In the genomic region with DNA sequence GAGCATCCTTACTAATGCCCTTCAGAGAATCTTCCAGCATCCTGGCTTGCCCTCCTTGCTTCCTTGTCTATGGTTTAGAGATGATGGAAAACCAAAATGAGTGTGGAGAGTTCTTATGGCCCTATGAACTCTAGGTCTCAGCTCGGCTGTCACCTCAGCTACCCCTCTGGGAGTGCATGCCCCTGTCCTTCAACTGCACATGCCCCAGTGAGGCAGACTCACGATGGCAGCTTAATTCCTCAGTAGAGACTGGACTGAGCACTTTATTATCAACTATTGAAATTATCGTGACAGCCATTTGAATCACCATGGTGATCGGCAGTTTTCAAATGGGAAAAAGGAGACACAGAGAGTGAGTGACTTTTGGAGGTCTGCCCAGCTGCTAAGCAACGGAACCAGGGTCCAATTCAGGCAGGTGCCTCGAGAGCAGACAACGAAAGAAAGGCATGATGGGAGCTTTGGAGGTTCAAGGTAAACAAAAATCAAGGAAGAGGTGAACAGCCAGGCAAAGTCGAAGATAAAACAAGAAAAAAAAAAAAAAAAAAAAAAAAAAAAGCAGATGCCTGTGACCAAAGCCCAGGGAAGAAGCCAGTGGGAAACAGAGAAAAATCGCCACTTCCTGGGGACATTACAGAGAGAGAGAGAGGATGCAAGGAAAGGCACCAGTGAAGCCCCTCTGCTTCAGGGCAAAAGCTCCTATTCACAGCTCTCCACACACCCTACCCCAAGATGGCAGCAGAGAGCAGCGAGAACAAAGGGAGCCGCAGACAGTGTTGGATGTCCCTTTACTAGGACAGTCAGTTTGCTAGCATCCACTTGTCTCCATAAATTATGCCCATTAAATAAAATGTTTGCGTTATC, we compare ENCODE assay signal across 8 mouse cellular contexts.
DNase-seq lines count a peak whose midpoint lies in the region; ATAC-seq and TF ChIP-seq lines count a peak whose summit lies in the region.

No protein-coding gene starts in this region.

- intact Hi-C loops in heart, adult 2 months (cut with DNase I), result loop anchor here (5.0 kb wide), 1 partner anchor 122 kb away; no protein-coding TSS in a partner anchor

- H3K4me1 ChIP-seq in heart, adult 2 months (ENCODE audit: control insufficient read depth, insufficient read depth, low read length), result no peaks in the 10 kb centered on the region
- H3K4me1 ChIP-seq in heart, embryonic 11.5 days (ENCODE audit: control insufficient read depth, insufficient read depth, low read length), result no peaks in the 10 kb centered on the region
- H3K4me1 ChIP-seq in midbrain, embryonic 11.5 days (ENCODE audit: control insufficient read depth, insufficient read depth, low read length), result no peaks in the 10 kb centered on the region; the same call in 1 of the 2 replicates

- H3K9ac ChIP-seq in heart, adult 2 months (ENCODE audit: low read depth, low read length), result no peak overlapping the region
- no peak overlapping the region for H3K9ac ChIP-seq in heart, embryonic 11.5 days (ENCODE audit: low read depth, low read length)
- H3K9ac ChIP-seq in midbrain, embryonic 11.5 days (ENCODE audit: low read length), result no peak overlapping the region

- no peak overlapping the region for H3K4me2 ChIP-seq in heart, embryonic 11.5 days
- no peak overlapping the region for H3K4me2 ChIP-seq in midbrain, embryonic 11.5 days

- DNase-seq in heart, adult 2 months, result peak; percentile 11 to 37
- peak; percentile 51 to 52 for DNase-seq in adrenal gland, adult 18-20 months (ENCODE audit: low spot score in 2 of 2)
- DNase-seq in embryo, embryonic 11.5 days (ENCODE audit: low read depth, low spot score), result peak; percentile 19
- DNase-seq in heart, postnatal 4 days, result peak; percentile 64
- DNase-seq in layer of hippocampus, postnatal 14 days (ENCODE audit: low spot score in 2 of 2), result peak; percentile 69 to 81
- peak; percentile 94 for DNase-seq in midbrain, embryonic 11.5 days (ENCODE audit: low spot score, missing footprints)
- peak; percentile 18 to 70 for DNase-seq in spleen, postnatal 4 days (ENCODE audit: low spot score in 2 of 2)

- no peak overlapping the region for H3K4me3 ChIP-seq in heart, adult 2 months
- H3K4me3 ChIP-seq in heart, embryonic 11.5 days (ENCODE audit: low read depth, low read length), result no peak overlapping the region
- no peak overlapping the region for H3K4me3 ChIP-seq in midbrain, embryonic 11.5 days (ENCODE audit: low read depth, low read length)

- no peak for ATAC-seq in heart, embryonic 11.5 days (replicated peaks; ENCODE audit: insufficient number of reproducible peaks, low FRiP score, low TSS enrichment)
- ATAC-seq in midbrain, embryonic 11.5 days (ENCODE audit: low FRiP score), result peak; percentile 44; the same call in 1 of the 2 replicates

- peak; percentile 76 for TF ChIP-seq CTCF in heart, adult 2 months (IDR thresholded peaks at IDR 0.05)

- H3K79me2 ChIP-seq in heart, adult 2 months (replicated peaks; ENCODE audit: control insufficient read depth, insufficient read depth, low read length), result no peaks in the 10 kb centered on the region

- TF ChIP-seq EP300 in heart, adult 2 months (IDR thresholded peaks at IDR 0.05; ENCODE audit: insufficient read depth, low read depth, low read length), result no peak

- H3K27ac ChIP-seq in heart, adult 2 months, result no peak overlapping the region
- no peak overlapping the region for H3K27ac ChIP-seq in heart, embryonic 11.5 days (ENCODE audit: low read depth, low read length)
- no peak overlapping the region for H3K27ac ChIP-seq in midbrain, embryonic 11.5 days (ENCODE audit: low read depth, low read length)

- WGBS in heart, adult 2 months, result 44% methylated on average over 12 of the region's 12 CpGs
- WGBS in heart, embryonic 11.5 days (ENCODE audit: insufficient replicate concordance), result 51% methylated on average over 12 of the region's 12 CpGs
- WGBS in midbrain, embryonic 11.5 days, result 39% methylated on average over 12 of the region's 12 CpGs

- no peaks in the 10 kb centered on the region for H3K9me3 ChIP-seq in heart, embryonic 11.5 days (replicated peaks; ENCODE audit: control insufficient read depth, low read length)
- no peaks in the 10 kb centered on the region for H3K9me3 ChIP-seq in midbrain, embryonic 11.5 days (ENCODE audit: control insufficient read depth, low read length)

- no peaks in the 10 kb centered on the region for H3K36me3 ChIP-seq in heart, adult 2 months (ENCODE audit: control insufficient read depth, insufficient read depth, low read length)
- H3K36me3 ChIP-seq in heart, embryonic 11.5 days (ENCODE audit: control insufficient read depth, insufficient read depth, low read length), result no peaks in the 10 kb centered on the region
- H3K36me3 ChIP-seq in midbrain, embryonic 11.5 days (ENCODE audit: control insufficient read depth, insufficient read depth, low read length), result no peaks in the 10 kb centered on the region

- no peak for TF ChIP-seq POLR2A in heart, adult 2 months (IDR thresholded peaks at IDR 0.05; ENCODE audit: insufficient read depth, low read depth, low read length)

- no peaks in the 10 kb centered on the region for H3K27me3 ChIP-seq in heart, adult 2 months (ENCODE audit: control insufficient read depth, insufficient read depth, low read length)
- no peaks in the 10 kb centered on the region for H3K27me3 ChIP-seq in heart, embryonic 11.5 days (ENCODE audit: control insufficient read depth, insufficient read depth, low read length)
- H3K27me3 ChIP-seq in midbrain, embryonic 11.5 days (ENCODE audit: control insufficient read depth, insufficient read depth, low read length), result no peaks in the 10 kb centered on the region

Comparison
In these comparisons a context has a peak if more than half of its experiments do, and no peak if none do; other contexts are left out.
1. DNase-seq: peak in every context shown above with its lines; median percentile 94 in midbrain, embryonic 11.5 days; 75 in layer of hippocampus, postnatal 14 days; 64 in heart, postnatal 4 days; 52 in adrenal gland, adult 18-20 months; 44 in spleen, postnatal 4 days; 24 in heart, adult 2 months; 19 in embryo, embryonic 11.5 days.